Comparison of ENCODE assay signal across 35 mouse cellular contexts in genomic region chr11:38280961-38281360, GRCm38 (mm10).
"Had no signal": no experiment of that assay in that cellular context is flagged by ENCODE, and none has a peak within 500 bp of the region (broad histone marks: within the 10 kb centered on the region; RNA-seq: fewer than 3 reads in every experiment).

No protein-coding gene starts in this region.

- H3K4me1 ChIP-seq: heart, embryonic 10.5 days; heart, embryonic 12.5 days; heart, embryonic 15.5 days; hindbrain, embryonic 10.5 days; hindbrain, embryonic 12.5 days; hindbrain, embryonic 13.5 days; hindbrain, embryonic 15.5 days; intestine, embryonic 15.5 days; kidney, embryonic 15.5 days had no signal

- H3K27ac ChIP-seq: heart, embryonic 10.5 days; heart, embryonic 13.5 days; heart, embryonic 15.5 days; hindbrain, embryonic 10.5 days; hindbrain, embryonic 12.5 days; hindbrain, embryonic 13.5 days; hindbrain, embryonic 14.5 days; hindbrain, embryonic 15.5 days; hindbrain, postnatal 0 days; intestine, embryonic 15.5 days; kidney, embryonic 15.5 days; kidney, postnatal 0 days; layer of hippocampus, adult 2 months had no signal

- H3K4me3 ChIP-seq: heart, embryonic 10.5 days; heart, embryonic 12.5 days; heart, embryonic 13.5 days; heart, embryonic 15.5 days; hindbrain, embryonic 10.5 days; hindbrain, embryonic 12.5 days; hindbrain, embryonic 13.5 days; hindbrain, embryonic 15.5 days; intestine, embryonic 15.5 days; kidney, embryonic 15.5 days; layer of hippocampus, adult 2 months had no signal

- H3K9me3 ChIP-seq: heart, embryonic 10.5 days; heart, embryonic 12.5 days; heart, embryonic 13.5 days; heart, embryonic 15.5 days; hindbrain, embryonic 10.5 days; hindbrain, embryonic 12.5 days; hindbrain, embryonic 13.5 days; hindbrain, embryonic 15.5 days; intestine, embryonic 15.5 days; kidney, embryonic 15.5 days had no signal

- H3K27me3 ChIP-seq: heart, embryonic 12.5 days; heart, embryonic 13.5 days; heart, embryonic 15.5 days; hindbrain, embryonic 12.5 days; hindbrain, embryonic 13.5 days; hindbrain, embryonic 15.5 days; intestine, embryonic 15.5 days; kidney, embryonic 15.5 days had no signal

- ATAC-seq: hindbrain, embryonic 16.5 days; hindbrain, postnatal 0 days; inflammation-experienced regulatory T-cells, adult 6 months; intestine, embryonic 15.5 days; intestine, embryonic 16.5 days; intestine, postnatal 0 days had no signal

- H3K36me3 ChIP-seq: heart, embryonic 10.5 days; heart, embryonic 12.5 days; heart, embryonic 13.5 days; heart, embryonic 15.5 days; hindbrain, embryonic 10.5 days; hindbrain, embryonic 12.5 days; hindbrain, embryonic 13.5 days; hindbrain, embryonic 15.5 days; intestine, embryonic 15.5 days; kidney, embryonic 15.5 days had no signal

- H3K9ac ChIP-seq: heart, embryonic 12.5 days; heart, embryonic 13.5 days; heart, embryonic 15.5 days; hindbrain, embryonic 12.5 days; hindbrain, embryonic 13.5 days; hindbrain, embryonic 14.5 days; hindbrain, embryonic 15.5 days; intestine, embryonic 15.5 days; kidney, embryonic 15.5 days had no signal

- DNase-seq: heart, postnatal 10 days; heart, postnatal 14 days; heart, postnatal 36 days; heart, postnatal 4 days; kidney, adult 11 months; kidney, adult 18-20 months; kidney, adult 2 months; kidney, adult 8-10 months; kidney, adult 9 months; kidney, postnatal 10 days; kidney, postnatal 14 days; kidney, postnatal 25 days; kidney, postnatal 36 days; kidney, postnatal 4 days; layer of hippocampus, adult 9-11 months; layer of hippocampus, postnatal 36 days had no signal

- H3K4me2 ChIP-seq: heart, embryonic 11.5 days; heart, embryonic 12.5 days; heart, embryonic 13.5 days; heart, embryonic 15.5 days; hindbrain, embryonic 12.5 days; hindbrain, embryonic 13.5 days; hindbrain, embryonic 14.5 days; hindbrain, embryonic 15.5 days; intestine, embryonic 15.5 days; kidney, embryonic 15.5 days had no signal
